Mouse (Mus musculus) CH12.LX (cell line): ENCODE measurements at regions not wholly inside any gene's neighbourhood (a gene's known extent, or its start where the extent isn't known, plus 50 kb on each side); places are given as distances from the start of the nearest gene placed in this dataset.

Experiments used
- CHD1 ChIP-seq: IDR thresholded peaks from 2 replicates; pipeline ENCODE4 v1.6.1; 2012; ENCODE audit warnings: low read depth, low read length, improper control_type of control experiment, inconsistent platforms
- CHD2 ChIP-seq: IDR thresholded peaks from 2 replicates; pipeline ENCODE4 v1.6.1; 2011; ENCODE audit warnings: low read length, improper control_type of control experiment
- PAX5 ChIP-seq: IDR thresholded peaks from 2 replicates; pipeline ENCODE4 v1.6.1; 2012; ENCODE audit warnings: low read length, inconsistent platforms, mixed read lengths
- RCOR1 ChIP-seq: conservative IDR thresholded peaks from 2 replicates; pipeline ENCODE4 v1.6.1; 2012; ENCODE audit warnings: low read depth, mild to moderate bottlenecking, inconsistent platforms, low read length, improper control_type of control experiment
- TCF12 ChIP-seq: IDR thresholded peaks from 2 replicates; pipeline ENCODE4 v1.6.1; 2014; ENCODE audit warnings: low read depth, mild to moderate bottlenecking, inconsistent platforms, low read length, improper control_type of control experiment

DNA sequence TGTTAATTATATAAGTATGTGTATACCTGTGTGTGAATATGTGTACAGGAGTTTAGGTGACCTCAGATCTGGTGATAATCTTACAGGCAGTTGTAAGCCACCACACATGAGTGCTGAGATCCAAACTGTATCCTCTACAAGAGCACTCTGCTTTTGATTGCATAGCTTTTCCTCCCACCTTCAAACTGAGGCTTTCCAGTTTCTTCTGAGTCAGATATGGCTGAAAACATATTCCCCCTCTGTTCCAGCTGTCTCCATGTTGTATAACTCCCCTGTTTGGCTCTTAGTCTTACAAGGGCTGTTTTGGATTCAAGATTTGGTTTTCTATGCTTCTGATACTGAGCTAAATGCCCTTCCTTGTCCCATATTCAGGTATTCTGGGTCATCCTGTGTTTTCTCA is 232.7 kb downstream of the Sis start:
- TF ChIP-seq PAX5 (no peak), RCOR1 (no peak), CHD1 (no peak), TCF12 (no peak), CHD2 (no peak)
